Mouse (Mus musculus) megakaryocyte, embryonic 14.5 days (primary cell): ENCODE results near the gene Ffar2. TPM values are rescaled to one million over a fixed set of nuclear protein-coding genes. Genes with fewer than 3 reads are reported as not detected.

Source experiments
- H3K27me3 ChIP-seq: replicated peaks from 2 replicates; pipeline ENCODE3; 2012; ENCODE audit warnings: inconsistent platforms
- H3K36me3 ChIP-seq: replicated peaks from 2 replicates; pipeline ENCODE3; 2012; ENCODE audit warnings: low read length, inconsistent platforms, mixed read lengths
- H3K4me1 ChIP-seq: 2 replicates; pipeline ENCODE4 v1.6.1; 2012; ENCODE audit warnings: inconsistent platforms
- H3K4me3 ChIP-seq: replicated peaks from 2 replicates; pipeline ENCODE3; 2012; ENCODE audit warnings: moderate library complexity, mild to moderate bottlenecking, inconsistent platforms
- H3K9me3 ChIP-seq: 2 replicates; pipeline ENCODE4 v1.6.1; 2012; ENCODE audit warnings: inconsistent platforms
- FLI1 ChIP-seq: IDR thresholded peaks from 2 replicates; pipeline ENCODE4 v1.6.1; 2012; ENCODE audit warnings: low read length, inconsistent platforms, mixed read lengths
- GATA1 ChIP-seq: IDR thresholded peaks from 3 replicates; pipeline ENCODE4 v1.6.1; 2012; ENCODE audit warnings: mixed read lengths, low read length, inconsistent platforms, borderline replicate concordance
- polyA plus RNA-seq: library from polyadenylated mRNA; stranded (reverse); fragments of >175 nt; gene quantifications from 2 replicates; pipeline ENCODE4 v1.2.3, GENCODE M21; 2012; ENCODE audit warnings: low replicate concordance; ENCODE audit not compliant: insufficient read depth

Gene Ffar2
- polyA plus RNA-seq, 1 experiment, result 8.9 TPM

GRCm38 (mm10) chr7:30826660-30827059 is 3.1 kb upstream of the Ffar2 start:
- H3K9me3 ChIP-seq, result peaks cover 8% of the 10 kb centered on the region

GRCm38 (mm10) chr7:30824306-30824705 is 731 bp upstream of the Ffar2 start:
- Histone ChIP-seq H3K4me3 (no peak overlapping the region), H3K27me3 (no peaks in the 10 kb centered on the region), H3K4me1 (peaks cover 87% of the 10 kb centered on the region), H3K36me3 (peaks cover 15% of the 10 kb centered on the region), H3K9me3 (peaks cover 8% of the 10 kb centered on the region)
- TF ChIP-seq FLI1 (no peak), GATA1 (no peak)

More at GRCm38 (mm10) chr7:30826660-30827059, 3.1 kb upstream of the Ffar2 start:
- Histone ChIP-seq H3K4me1 (peaks cover 77% of the 10 kb centered on the region), H3K4me3 (no peak overlapping the region), H3K27me3 (no peaks in the 10 kb centered on the region), H3K36me3 (peaks cover 10% of the 10 kb centered on the region)
- TF ChIP-seq GATA1, result no peak
- no peak for TF ChIP-seq FLI1

- peaks cover 96% of the 10 kb centered on the region for H3K4me1 ChIP-seq
- TF ChIP-seq GATA1 (no peak), FLI1 (no peak)
- H3K27me3 ChIP-seq, result no peaks in the 10 kb centered on the region
- no peaks in the 10 kb centered on the region for H3K9me3 ChIP-seq
- H3K36me3 ChIP-seq, result peaks cover 15% of the 10 kb centered on the region
- peak overlapping the region; percentile 79 for H3K4me3 ChIP-seq
These were observed 2.0 kb downstream of the Ffar2 start for GRCm38 (mm10) chr7:30821532-30821931.

GRCm38 (mm10) chr7:30820854-30821445 is 2.6 kb downstream of the Ffar2 start:
- H3K27me3 ChIP-seq, result no peaks in the 10 kb centered on the region
- H3K4me3 ChIP-seq, result peak overlapping the region; percentile 86
- peaks cover 96% of the 10 kb centered on the region for H3K4me1 ChIP-seq
- no peaks in the 10 kb centered on the region for H3K9me3 ChIP-seq
- peaks cover 18% of the 10 kb centered on the region for H3K36me3 ChIP-seq
- TF ChIP-seq GATA1 (no peak), FLI1 (no peak)

GRCm38 (mm10) chr7:30820131-30820530 is 3.4 kb downstream of the Ffar2 start:
- Histone ChIP-seq H3K36me3 (peaks cover 18% of the 10 kb centered on the region), H3K4me3 (peak overlapping the region; percentile 86), H3K9me3 (no peaks in the 10 kb centered on the region), H3K27me3 (no peaks in the 10 kb centered on the region), H3K4me1 (peaks cover 97% of the 10 kb centered on the region)
- no peak for TF ChIP-seq GATA1
- no peak for TF ChIP-seq FLI1

DNA sequence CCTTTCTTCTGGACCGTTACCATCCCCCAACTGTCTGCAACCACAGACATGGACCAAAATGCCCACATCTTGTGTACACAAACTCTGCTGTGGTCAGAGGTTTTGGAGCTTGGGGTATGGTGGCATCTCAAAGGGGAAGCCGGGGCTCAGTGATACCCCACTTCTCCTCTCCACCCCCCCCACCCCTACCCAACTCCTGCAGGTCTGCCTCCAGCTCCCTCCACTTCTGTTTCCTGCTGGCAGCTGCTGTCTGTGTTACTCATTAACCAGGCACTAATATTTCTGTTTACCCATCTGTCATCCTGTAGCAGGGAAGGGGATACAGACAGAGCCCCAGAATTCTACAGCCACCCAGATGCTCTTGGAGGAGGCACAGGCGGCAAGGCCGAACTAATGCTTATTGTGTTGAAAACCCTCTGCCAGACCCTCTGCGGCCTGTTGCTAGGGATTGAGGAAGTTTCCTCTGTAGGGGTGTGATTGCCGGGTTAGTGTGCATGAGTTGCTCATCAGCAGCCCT is 11.2 kb downstream of the Ffar2 start:
- Histone ChIP-seq H3K4me1 (peaks cover 79% of the 10 kb centered on the region), H3K36me3 (peaks cover 6% of the 10 kb centered on the region), H3K9me3 (peaks cover 12% of the 10 kb centered on the region), H3K27me3 (no peaks in the 10 kb centered on the region), H3K4me3 (peak overlapping the region; percentile 88)
- TF ChIP-seq GATA1 (0 out of 3 replicates have a peak, but pooled peaks have one; percentile 33), FLI1 (no peak)

- H3K27me3 ChIP-seq, result no peaks in the 10 kb centered on the region
- H3K4me1 ChIP-seq, result peaks cover 77% of the 10 kb centered on the region
- peaks cover 6% of the 10 kb centered on the region for H3K36me3 ChIP-seq
- peak overlapping the region; percentile 88 for H3K4me3 ChIP-seq
- H3K9me3 ChIP-seq, result peaks cover 13% of the 10 kb centered on the region
- no peak; the same call in 2 of the 3 replicates for TF ChIP-seq GATA1
These were observed 11.8 kb downstream of the Ffar2 start for GRCm38 (mm10) chr7:30811757-30812290.

DNA sequence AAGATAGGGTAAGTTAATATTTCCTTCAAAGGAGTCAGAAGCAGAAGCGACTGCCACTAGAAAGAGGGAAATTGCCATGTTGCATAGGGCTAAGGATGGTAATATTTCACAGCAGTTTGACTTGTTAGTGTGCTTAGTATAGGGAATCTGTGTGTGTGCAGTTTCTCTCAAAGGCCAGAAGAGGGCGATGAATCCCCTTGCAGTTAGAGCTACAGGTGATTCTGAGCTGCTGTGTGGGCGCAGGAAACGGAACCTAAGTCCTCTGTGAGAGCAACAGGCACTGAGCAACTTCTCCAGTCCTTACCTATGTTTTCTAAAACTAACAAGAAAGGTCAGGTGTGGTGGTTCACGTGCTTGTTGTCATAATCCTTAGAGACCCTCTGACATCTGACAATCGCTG is 13.3 kb downstream of the Ffar2 start:
- H3K36me3 ChIP-seq, result peaks cover 5% of the 10 kb centered on the region
- peaks cover 73% of the 10 kb centered on the region for H3K4me1 ChIP-seq
- TF ChIP-seq GATA1 (no peak), FLI1 (no peak)
- H3K4me3 ChIP-seq, result no peak overlapping the region
- peaks cover 19% of the 10 kb centered on the region for H3K9me3 ChIP-seq
- no peaks in the 10 kb centered on the region for H3K27me3 ChIP-seq

DNA sequence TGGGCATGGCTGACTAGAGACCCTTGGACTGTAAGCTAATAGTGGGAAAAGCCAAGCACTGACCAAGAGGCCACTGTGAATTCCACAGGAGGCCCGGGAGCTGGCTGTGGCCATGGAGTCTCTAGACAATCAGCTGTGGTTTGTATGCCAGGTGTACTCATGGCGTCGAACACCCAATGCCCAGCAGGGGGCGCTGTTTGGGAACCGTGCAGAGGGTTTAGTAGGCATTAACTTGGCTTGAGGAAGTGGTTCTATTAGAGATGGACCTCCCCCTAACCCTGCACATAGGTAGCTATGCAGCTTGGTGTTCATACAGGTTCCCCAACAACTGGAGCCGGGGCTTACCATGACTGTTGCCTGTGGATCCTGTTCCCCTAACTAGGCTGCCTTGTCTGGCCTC is 17.7 kb downstream of the Ffar2 start:
- no peak overlapping the region for H3K4me3 ChIP-seq
- H3K9me3 ChIP-seq, result peaks cover 35% of the 10 kb centered on the region
- TF ChIP-seq GATA1 (no peak), FLI1 (no peak)
- peaks cover 40% of the 10 kb centered on the region for H3K4me1 ChIP-seq
- no peaks in the 10 kb centered on the region for H3K27me3 ChIP-seq
- peaks cover 9% of the 10 kb centered on the region for H3K36me3 ChIP-seq

DNA sequence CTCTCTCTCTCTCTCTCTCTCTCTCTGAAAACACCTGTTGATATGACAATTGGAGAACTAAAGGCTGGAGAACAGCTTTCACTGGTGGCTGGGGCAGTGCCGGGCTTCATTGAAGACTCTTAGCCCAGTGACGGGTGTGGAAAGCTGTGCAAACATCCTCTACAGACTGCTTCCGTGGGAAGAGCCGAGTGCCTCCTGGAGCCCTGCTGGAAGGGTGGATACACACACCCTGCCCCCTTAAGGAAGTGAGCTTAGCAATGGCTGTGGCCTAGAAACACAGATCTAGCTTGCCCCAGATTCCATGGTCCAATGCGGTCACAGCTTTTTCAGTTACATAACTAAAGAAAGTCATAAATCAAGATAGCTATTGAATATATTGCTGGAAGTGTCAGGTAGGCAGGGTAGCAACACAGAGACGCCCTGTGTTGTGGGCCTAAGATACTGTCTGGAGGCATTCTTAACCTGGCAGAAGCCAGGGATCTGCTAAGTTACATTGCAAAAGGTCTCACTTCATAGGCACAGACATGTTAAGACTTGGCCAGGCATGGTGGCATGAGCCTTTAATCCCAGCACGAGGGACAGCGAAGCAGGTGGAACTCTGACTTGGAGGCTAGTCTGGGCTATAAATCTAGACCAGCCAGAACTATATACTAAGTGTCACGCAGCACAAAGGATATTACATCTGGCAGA is 19.4 kb downstream of the Ffar2 start:
- Histone ChIP-seq H3K4me1 (peaks cover 27% of the 10 kb centered on the region), H3K27me3 (no peaks in the 10 kb centered on the region), H3K36me3 (peaks cover 9% of the 10 kb centered on the region), H3K4me3 (no peak overlapping the region), H3K9me3 (peaks cover 49% of the 10 kb centered on the region)
- no peak for TF ChIP-seq GATA1
- TF ChIP-seq FLI1, result no peak
